Mouse (Mus musculus): ENCODE measurements around the gene H2-M11.

The H2-M11 gene

GRCm38 (mm10) chr17:36546775-36547174, at the start of gene H2-M11:
H2-M11 (plus strand) TSS chr17:36547075.
- no peak for DNase-seq (ENCODE audit: low read depth, low spot score)

DNA sequence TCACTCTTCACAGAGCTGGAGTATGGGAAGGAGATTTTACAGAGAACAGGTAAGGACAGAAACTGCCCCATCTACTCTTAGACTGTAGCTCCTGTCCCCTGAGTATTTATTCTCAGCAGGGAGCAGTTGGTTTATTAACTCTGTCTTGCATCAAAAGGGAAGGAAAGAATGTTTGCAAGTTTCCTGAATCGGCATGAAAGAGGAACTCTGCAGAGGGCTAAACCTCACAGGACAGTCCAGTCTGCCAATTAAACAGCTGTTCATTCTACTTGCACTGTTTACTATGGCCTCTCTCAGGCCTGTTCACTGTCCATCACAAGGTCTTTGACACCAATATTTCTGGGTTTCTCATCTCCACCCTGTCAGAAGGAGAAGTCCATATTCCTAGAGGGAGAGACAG, 46.4 kb upstream of the H2-M11 start:
- no peak for DNase-seq (ENCODE audit: low read depth, low spot score)

DNA sequence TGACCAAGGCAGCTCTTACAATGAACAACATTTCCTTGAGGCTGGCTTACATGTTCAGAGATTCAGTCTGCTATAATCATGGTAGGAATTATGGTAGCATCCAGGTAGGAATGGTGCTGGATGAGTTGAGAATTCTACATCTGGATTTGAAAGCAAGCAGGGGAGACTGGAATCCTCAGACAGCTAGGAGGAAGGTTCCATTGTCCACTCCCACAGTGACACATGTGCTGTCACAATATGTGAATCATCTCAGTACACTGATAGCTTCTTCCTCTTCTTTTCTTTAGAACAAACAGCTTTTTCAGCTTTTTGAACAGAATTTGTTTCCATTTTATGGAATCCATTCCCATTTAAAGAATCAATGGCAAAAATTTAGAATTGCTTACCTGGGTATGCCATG, 43.0 kb upstream of the H2-M11 start:
- DNase-seq (ENCODE audit: low read depth, low spot score): no peak
